Mouse (Mus musculus) kidney, postnatal 14 days (tissue): ENCODE measurements around the gene Pctp.
A peak's percentile ranks its signal among the peaks of the same experiment; 100 is the strongest.

ENCODE experiments used
- DNase-seq: peaks from one replicate; pipeline ENCODE4 v3.0.0; 2022; ENCODE audit warnings: mixed read lengths

Pctp gene

GRCm38 (mm10) chr11:90002231-90002986, at the start of gene Pctp:
Pctp (minus strand) TSS chr11:90002894.
- DNase-seq: peak; percentile 95

- DNase-seq: no peak
Measured at GRCm38 (mm10) chr11:90050016-90050415, 47.3 kb upstream of the Pctp start.

- DNase-seq: no peak
Measured at GRCm38 (mm10) chr11:90047271-90047670, 44.6 kb upstream of the Pctp start.

- DNase-seq: no peak
Measured at GRCm38 (mm10) chr11:90046211-90046610, 43.5 kb upstream of the Pctp start.

- DNase-seq: no peak
Measured at GRCm38 (mm10) chr11:90044459-90044858, 41.8 kb upstream of the Pctp start.

GRCm38 (mm10) chr11:90038022-90038421, 35.3 kb upstream of the Pctp start:
- DNase-seq: peak; percentile 45

- DNase-seq: no peak
Measured at GRCm38 (mm10) chr11:90036416-90036815, 33.7 kb upstream of the Pctp start.

GRCm38 (mm10) chr11:90035532-90035931, 32.8 kb upstream of the Pctp start:
- no peak for DNase-seq

GRCm38 (mm10) chr11:90034646-90035045, 32.0 kb upstream of the Pctp start:
- DNase-seq: no peak

GRCm38 (mm10) chr11:90033442-90033841, 30.7 kb upstream of the Pctp start:
- no peak for DNase-seq

GRCm38 (mm10) chr11:90032807-90033206, 30.1 kb upstream of the Pctp start:
- DNase-seq: no peak

GRCm38 (mm10) chr11:90031076-90031475, 28.4 kb upstream of the Pctp start:
- DNase-seq: no peak

- peak; percentile 68 for DNase-seq
Measured at GRCm38 (mm10) chr11:90030557-90030956, 27.9 kb upstream of the Pctp start.

- DNase-seq: no peak
Measured at GRCm38 (mm10) chr11:90029841-90030398, 27.2 kb upstream of the Pctp start, which contains the start of gene Tmem100. Tmem100 (plus strand) TSS chr11:90030348.

- peak; percentile 75 for DNase-seq
Measured at GRCm38 (mm10) chr11:90029354-90029753, 26.7 kb upstream of the Pctp start.

- DNase-seq: no peak
Measured at GRCm38 (mm10) chr11:90028746-90029145, 26.1 kb upstream of the Pctp start.

GRCm38 (mm10) chr11:90027216-90027615, 24.5 kb upstream of the Pctp start:
- no peak for DNase-seq

- no peak for DNase-seq
Measured at GRCm38 (mm10) chr11:90026802-90027174, 24.1 kb upstream of the Pctp start.

GRCm38 (mm10) chr11:90025891-90026801, 23.5 kb upstream of the Pctp start:
- peak; percentile 46 for DNase-seq

- DNase-seq: peak; percentile 58
Measured at GRCm38 (mm10) chr11:90019161-90019560, 16.5 kb upstream of the Pctp start.

- no peak for DNase-seq
Measured at GRCm38 (mm10) chr11:90015281-90015680, 12.6 kb upstream of the Pctp start.

- no peak for DNase-seq
Measured at GRCm38 (mm10) chr11:90013657-90014056, 11.0 kb upstream of the Pctp start.

- no peak for DNase-seq
Measured at GRCm38 (mm10) chr11:90007791-90008531, 5.3 kb upstream of the Pctp start.
